Mouse (Mus musculus): ENCODE data around the gene Skp1a.

DNA sequence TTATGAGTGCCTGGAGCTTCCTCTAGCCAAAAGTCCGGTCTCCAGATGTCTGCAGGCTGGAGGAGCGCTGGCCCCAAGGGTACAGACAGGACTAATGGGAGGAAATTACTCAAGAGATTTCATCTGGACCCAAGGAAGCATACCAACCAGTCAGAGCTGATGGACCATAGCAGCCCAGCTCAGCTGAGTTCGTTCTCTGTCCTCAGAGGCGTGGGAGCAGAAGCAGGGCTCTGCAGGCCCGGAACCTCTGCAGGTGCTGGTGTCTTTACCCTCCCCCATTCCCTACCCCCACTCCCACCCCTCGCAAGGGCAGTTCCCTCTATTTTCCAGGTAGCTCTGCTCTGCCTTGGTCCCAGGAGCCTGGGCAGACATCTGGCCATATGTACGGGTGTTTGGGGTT is 60.6 kb downstream of the Skp1a start:
- no peak for TF ChIP-seq GATA1 (IDR thresholded peaks at IDR 0.05; ENCODE audit: borderline replicate concordance, low read length)
- TF ChIP-seq POLR2AphosphoS5 (IDR thresholded peaks at IDR 0.05; ENCODE audit: insufficient replicate concordance, low read depth, low read length), result no peak
- TF ChIP-seq CTCF (IDR thresholded peaks at IDR 0.05; ENCODE audit: low read depth, low read length), result no peak
